Mouse (Mus musculus) limb, embryonic 14.5 days (tissue): ENCODE results near the gene Awat2. TPM values are rescaled to one million over a fixed set of nuclear protein-coding genes. Genes with fewer than 3 reads are reported as not detected.

ENCODE experiments used
- ATAC-seq: fragments of 200-750 bp; cut with Nextera tagmentation; 2 replicates; pipeline ENCODE4 v1.8.0; 2017; ENCODE audit warnings: low read depth, moderate number of reproducible peaks, moderate TSS enrichment; ENCODE audit not compliant: low FRiP score
- DNase-seq: peaks from one replicate; pipeline ENCODE4 v3.0.0-alpha.2; 2015; ENCODE audit warnings: low spot score
- H3K27ac ChIP-seq: fragments of 300-500 bp; sonication (generic); replicated peaks from 2 replicates; pipeline ENCODE4 v1.5.1; 2014; ENCODE audit warnings: low read depth, mild to moderate bottlenecking, low read length, moderate library complexity, mixed read lengths
- H3K27me3 ChIP-seq: fragments of 300-500 bp; sonication (generic); 2 replicates; pipeline ENCODE4 v1.6.1; 2014; ENCODE audit warnings: low read length, mixed read lengths; ENCODE audit not compliant: control insufficient read depth, insufficient read depth
- H3K36me3 ChIP-seq: fragments of 300-500 bp; sonication (generic); 2 replicates; pipeline ENCODE4 v1.6.1; 2014; ENCODE audit warnings: mild to moderate bottlenecking, low read length, moderate library complexity, mixed read lengths; ENCODE audit not compliant: control insufficient read depth, insufficient read depth
- H3K4me1 ChIP-seq: fragments of 300-500 bp; sonication (generic); 2 replicates; pipeline ENCODE4 v1.6.1; 2014; ENCODE audit warnings: antibody characterized with exemption, low read length, mixed read lengths; ENCODE audit not compliant: control insufficient read depth, insufficient read depth
- H3K4me2 ChIP-seq: fragments of 300-500 bp; sonication (generic); replicated peaks from 2 replicates; pipeline ENCODE4 v1.6.1; 2014; ENCODE audit warnings: low read depth, mild to moderate bottlenecking, low read length, moderate library complexity; ENCODE audit not compliant: severe bottlenecking
- H3K4me3 ChIP-seq: fragments of 300-500 bp; sonication (generic); replicated peaks from 2 replicates; pipeline ENCODE4 v1.5.1; 2014; ENCODE audit warnings: low read length
- H3K9ac ChIP-seq: fragments of 300-500 bp; sonication (generic); 2 replicates; pipeline ENCODE4 v1.6.1; 2014; ENCODE audit warnings: mild to moderate bottlenecking, low read depth, low read length, moderate library complexity; ENCODE audit not compliant: severe bottlenecking
- H3K9me3 ChIP-seq: fragments of 300-500 bp; sonication (generic); 2 replicates; pipeline ENCODE4 v1.6.1; 2016; ENCODE audit warnings: low read length; ENCODE audit not compliant: control insufficient read depth
- POLR2A ChIP-seq: fragments of 200-500 bp; IDR thresholded peaks from 2 replicates; pipeline ENCODE4 v1.8.0; 2012; ENCODE audit warnings: inconsistent platforms, mild to moderate bottlenecking, moderate library complexity, borderline replicate concordance; ENCODE audit not compliant: insufficient read depth, insufficient read length; ENCODE audit errors: extremely low read depth
- WGBS: fragments of 180-500 bp; shearing (Covaris S2); extraction: QIAGEN DNeasy Blood & Tissue Kit; methylation state at CpG from one replicate; pipeline ENCODE4 v1.1.7; 2014; 5-methylcytosine and 5-hydroxymethylcytosine counted together
- microRNA counts: library from miRNA; unstranded; fragments of <30 nt; microRNA quantifications from one replicate; lab custom pipeline; 2016
- microRNA-seq: library from miRNA; unstranded; fragments of <30 nt; microRNA quantifications from one replicate; pipeline ENCODE4, GENCODE M21; 2016
- polyA plus RNA-seq, 2 experiments: library from polyadenylated mRNA; depleted of rRNA in 1 of 2; stranded (reverse) in 1 of 2; unstranded in 1 of 2; fragments of >200 nt; fragmentation: Nextera tagmentation in 1 of 2; extraction: Ambion mirVana in 1 of 2; gene quantifications; 2 replicates each; pipeline versions ENCODE4 v1.2.1 to v1.2.3; 2012 to 2014

Gene Awat2
- polyA plus RNA-seq, 2 experiments, result 0.81 to 1.1 TPM

GRCm38 (mm10) chrX:100400900-100401299 is 41.6 kb downstream of the Awat2 start:
- H3K9me3 ChIP-seq, result no peaks in the 10 kb centered on the region
- no peak overlapping the region for H3K4me2 ChIP-seq
- no peaks in the 10 kb centered on the region for H3K27me3 ChIP-seq
- ATAC-seq (no peak), DNase-seq (no peak)
- TF ChIP-seq POLR2A, result no peak
- H3K9ac ChIP-seq, result no peak overlapping the region
- H3K36me3 ChIP-seq, result no peaks in the 10 kb centered on the region
- H3K4me1 ChIP-seq, result no peaks in the 10 kb centered on the region
- H3K4me3 ChIP-seq, result no peak overlapping the region
- no peak overlapping the region for H3K27ac ChIP-seq

- no peak for DNase-seq
- WGBS, result 85% methylated on average over 8 of the region's 8 CpGs
- Histone ChIP-seq H3K9ac (no peak overlapping the region), H3K4me2 (no peak overlapping the region), H3K4me1 (no peaks in the 10 kb centered on the region), H3K27me3 (no peaks in the 10 kb centered on the region), H3K4me3 (no peak overlapping the region), H3K36me3 (no peaks in the 10 kb centered on the region), H3K27ac (no peak overlapping the region), H3K9me3 (no peaks in the 10 kb centered on the region)
- no peak for TF ChIP-seq POLR2A
- no peak for ATAC-seq
These were observed 47.5 kb downstream of the Awat2 start for GRCm38 (mm10) chrX:100395026-100395425.

DNA sequence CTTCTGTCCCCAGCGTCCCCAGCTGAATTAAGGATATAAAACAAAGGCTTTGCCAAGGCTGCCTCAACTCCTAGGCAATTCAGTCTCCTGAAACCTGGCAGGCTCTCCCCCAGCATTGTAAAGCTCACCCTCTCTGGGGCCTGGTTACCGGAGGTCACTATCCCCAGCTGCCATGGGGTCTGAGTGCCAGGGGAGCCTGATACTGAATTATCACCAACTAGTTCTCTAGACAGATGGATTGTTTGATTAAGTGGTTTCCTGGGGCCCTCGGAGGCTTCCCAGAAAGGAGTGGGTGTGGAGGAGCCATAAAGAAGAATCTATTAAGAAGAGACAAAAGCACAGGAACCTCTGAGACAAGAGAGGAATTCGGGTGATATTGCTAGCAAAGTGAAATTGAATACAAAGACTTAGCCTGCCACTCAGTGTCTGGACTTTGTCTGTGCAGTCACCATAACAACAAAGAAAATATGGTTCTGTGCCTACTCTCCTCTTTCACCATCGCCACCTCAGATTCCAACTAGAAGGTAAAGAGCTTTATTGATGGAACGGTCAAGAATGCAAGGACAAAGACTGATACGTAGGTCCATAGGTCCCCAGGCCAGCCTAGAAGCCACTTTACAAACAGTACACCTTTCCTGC is 48.2 kb downstream of the Awat2 start:
- no peak overlapping the region for H3K27ac ChIP-seq
- TF ChIP-seq POLR2A, result no peak
- no peaks in the 10 kb centered on the region for H3K36me3 ChIP-seq
- H3K4me2 ChIP-seq, result no peak overlapping the region
- H3K4me1 ChIP-seq, result no peaks in the 10 kb centered on the region
- no peak overlapping the region for H3K9ac ChIP-seq
- DNase-seq, result no peak
- no peaks in the 10 kb centered on the region for H3K9me3 ChIP-seq
- 55% methylated on average over 7 of the region's 7 CpGs for WGBS
- H3K4me3 ChIP-seq, result no peak overlapping the region
- no peaks in the 10 kb centered on the region for H3K27me3 ChIP-seq
- no peak for ATAC-seq

DNA sequence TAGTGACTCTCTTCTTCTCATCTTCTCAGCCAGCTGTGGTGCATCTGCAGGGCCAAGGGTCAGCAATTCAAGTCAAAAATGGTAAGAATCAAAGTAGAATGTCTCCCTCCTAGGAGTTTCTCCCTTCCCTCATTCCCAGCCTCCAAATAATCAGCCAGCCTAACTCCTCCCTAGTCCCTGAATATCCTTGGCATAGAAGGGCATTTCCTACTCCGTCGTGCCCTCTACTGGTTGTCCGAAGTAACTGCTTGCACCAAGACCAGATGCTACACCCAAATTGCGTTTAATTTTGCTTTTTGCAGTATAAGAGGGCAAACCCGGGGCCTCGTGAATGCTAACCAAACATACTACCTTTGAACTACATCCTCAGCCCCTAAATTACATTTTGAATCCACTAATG is 50.2 kb downstream of the Awat2 start:
- Histone ChIP-seq H3K27me3 (no peaks in the 10 kb centered on the region), H3K9me3 (no peaks in the 10 kb centered on the region), H3K9ac (no peak overlapping the region), H3K36me3 (no peaks in the 10 kb centered on the region), H3K4me2 (no peak overlapping the region), H3K4me1 (no peaks in the 10 kb centered on the region), H3K27ac (no peak overlapping the region), H3K4me3 (no peak overlapping the region)
- ATAC-seq (no peak), DNase-seq (peak; percentile 27)
- TF ChIP-seq POLR2A, result no peak
- 33% methylated on average over 6 of the region's 6 CpGs for WGBS

DNA sequence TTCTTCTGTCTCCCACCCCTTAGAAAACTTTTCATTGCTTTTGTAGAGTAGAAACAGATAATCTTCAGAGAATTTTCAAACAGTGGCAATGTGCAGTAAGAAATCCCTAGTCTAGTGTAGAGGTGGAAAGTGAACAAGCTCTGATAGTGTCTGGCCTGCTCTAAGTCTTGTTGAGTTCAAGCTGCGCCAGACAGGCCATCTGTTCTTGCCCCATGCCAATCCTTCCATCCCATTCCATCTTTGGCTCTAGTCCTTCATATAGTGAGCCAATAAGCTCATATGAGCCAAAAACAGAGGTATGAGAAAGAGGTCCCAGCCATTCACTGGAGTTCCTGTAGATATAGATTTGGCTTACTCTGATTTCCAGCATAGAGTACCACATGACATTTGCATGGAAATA is 52.6 kb downstream of the Awat2 start:
- H3K4me3 ChIP-seq, result no peak overlapping the region
- H3K4me2 ChIP-seq, result no peak overlapping the region
- H3K36me3 ChIP-seq, result no peaks in the 10 kb centered on the region
- no peaks in the 10 kb centered on the region for H3K4me1 ChIP-seq
- no peaks in the 10 kb centered on the region for H3K27me3 ChIP-seq
- no peak overlapping the region for H3K9ac ChIP-seq
- DNase-seq, result no peak
- no peak for TF ChIP-seq POLR2A
- no peaks in the 10 kb centered on the region for H3K9me3 ChIP-seq
- no peak overlapping the region for H3K27ac ChIP-seq
- ATAC-seq, result no peak
- WGBS, result 84% methylated on average over 1 of the region's 1 CpGs

GRCm38 (mm10) chrX:100356974-100357373 is 85.5 kb downstream of the Awat2 start:
- no peak overlapping the region for H3K4me2 ChIP-seq
- peak; percentile 10 for DNase-seq
- peak; percentile 68 for ATAC-seq
- no peak overlapping the region for H3K4me3 ChIP-seq
- H3K27ac ChIP-seq, result no peak overlapping the region
- no peaks in the 10 kb centered on the region; the same call in 1 of the 2 replicates for H3K27me3 ChIP-seq
- no peaks in the 10 kb centered on the region for H3K36me3 ChIP-seq
- H3K4me1 ChIP-seq, result no peaks in the 10 kb centered on the region
- 50% methylated on average over 2 of the region's 2 CpGs for WGBS
- no peaks in the 10 kb centered on the region for H3K9me3 ChIP-seq
- H3K9ac ChIP-seq, result no peak overlapping the region
- TF ChIP-seq POLR2A, result no peak

MicroRNAs encoded within 50 kb of the gene (microRNA counts, 519-probe panel; counts per million panel counts)
- microRNA mmu-miR-676 (lab: Ali Mortazavi, UCI), result 3,217 counts per million, percentile 61 among the panel's probes with 10 or more counts

Small RNA genes lying within 50 kb of the gene (microRNA-seq; reads per million reads assigned to microRNA genes)
- gene Mir676, result 685 reads per million, percentile 68 among the genes with 10 or more reads in this experiment

Other genes with a start within 250 kb of the Awat2 start
- gene Otud6a, start 13.7 kb downstream of the Awat2 start, polyA plus RNA-seq (2012; rRNA removed), result not detected in 2 replicates
- gene Otud6a, start 13.7 kb downstream of the Awat2 start, polyA plus RNA-seq (2014; fragmentation: Nextera tagmentation; extraction: Ambion mirVana), result not detected in 2 replicates
- 50.5 and 65.3 TPM in 2 replicates for gene Igbp1, start 51.6 kb upstream of the Awat2 start, polyA plus RNA-seq (2012; rRNA removed)
- gene Igbp1, start 51.6 kb upstream of the Awat2 start, polyA plus RNA-seq (2014; fragmentation: Nextera tagmentation; extraction: Ambion mirVana), result 43.3 and 45.3 TPM in 2 replicates
- gene Dgat2l6, start 82.1 kb upstream of the Awat2 start, polyA plus RNA-seq (2012; rRNA removed), result not detected in 2 replicates
- not detected in 2 replicates for gene Dgat2l6, start 82.1 kb upstream of the Awat2 start, polyA plus RNA-seq (2014; fragmentation: Nextera tagmentation; extraction: Ambion mirVana)
- not detected in 2 replicates for gene Awat1, start 129.5 kb upstream of the Awat2 start, polyA plus RNA-seq (2012; rRNA removed)
- not detected in 2 replicates for gene Awat1, start 129.5 kb upstream of the Awat2 start, polyA plus RNA-seq (2014; fragmentation: Nextera tagmentation; extraction: Ambion mirVana)
- 0.03 and 0.04 TPM in 2 replicates for gene P2ry4, start 152.2 kb upstream of the Awat2 start, polyA plus RNA-seq (2012; rRNA removed)
- gene P2ry4, start 152.2 kb upstream of the Awat2 start, polyA plus RNA-seq (2014; fragmentation: Nextera tagmentation; extraction: Ambion mirVana), result 0.06 TPM in 1 of 2 replicates, not detected in the other
- not detected in 2 replicates for gene Arr3, start 162.8 kb upstream of the Awat2 start, polyA plus RNA-seq (2012; rRNA removed)
- not detected in 2 replicates for gene Arr3, start 162.8 kb upstream of the Awat2 start, polyA plus RNA-seq (2014; fragmentation: Nextera tagmentation; extraction: Ambion mirVana)
- gene Kif4, start 183.0 kb upstream of the Awat2 start, polyA plus RNA-seq (2012; rRNA removed), result 10.9 and 17.6 TPM in 2 replicates
- gene Kif4, start 183.0 kb upstream of the Awat2 start, polyA plus RNA-seq (2014; fragmentation: Nextera tagmentation; extraction: Ambion mirVana), result 21.1 and 24.8 TPM in 2 replicates
- gene Pdzd11, start 183.9 kb upstream of the Awat2 start, polyA plus RNA-seq (2012; rRNA removed), result 45.6 and 57.3 TPM in 2 replicates
- gene Pdzd11, start 183.9 kb upstream of the Awat2 start, polyA plus RNA-seq (2014; fragmentation: Nextera tagmentation; extraction: Ambion mirVana), result 112 and 119 TPM in 2 replicates